Mouse (Mus musculus): ENCODE results near the gene Sult1c2.
A peak's percentile ranks its signal among the peaks of the same experiment; 100 is the strongest.

GRCm38 (mm10) chr17:53833366-53833765 is 12.8 kb downstream of the Sult1c2 start:
- TF ChIP-seq CTCF (conservative IDR thresholded peaks at IDR 0.05; ENCODE audit: low read length) (peak; percentile 82), NANOG (IDR thresholded peaks at IDR 0.05; ENCODE audit: borderline replicate concordance, low read length) (no peak)

All from E14TG2a.4 (cell line).